Mouse (Mus musculus) kidney, embryonic 14.5 days (tissue): Measurements from ENCODE around the gene Prom2. TPM values are rescaled to one million over a fixed set of nuclear protein-coding genes. Genes with fewer than 3 reads are reported as not detected.

Source experiments
- ATAC-seq: fragments of 200-750 bp; cut with Nextera tagmentation; 2 replicates; pipeline ENCODE4 v1.8.0; 2017; ENCODE audit warnings: moderate number of reproducible peaks, mild to moderate bottlenecking, moderate TSS enrichment, moderate library complexity; ENCODE audit not compliant: low FRiP score, low TSS enrichment
- H3K27ac ChIP-seq: fragments of 300-500 bp; sonication (generic); 2 replicates; pipeline ENCODE4 v1.5.1; 2014; ENCODE audit warnings: low read depth, mild to moderate bottlenecking, low read length, moderate library complexity, mixed read lengths
- H3K27me3 ChIP-seq: fragments of 300-500 bp; sonication (generic); 2 replicates; pipeline ENCODE4 v1.6.1; 2014; ENCODE audit warnings: mild to moderate bottlenecking, low read length; ENCODE audit not compliant: control insufficient read depth, insufficient read depth
- H3K36me3 ChIP-seq: fragments of 300-500 bp; sonication (generic); 2 replicates; pipeline ENCODE4 v1.6.1; 2014; ENCODE audit warnings: low read length, mixed read lengths; ENCODE audit not compliant: control insufficient read depth, insufficient read depth
- H3K4me1 ChIP-seq: fragments of 300-500 bp; sonication (generic); 2 replicates; pipeline ENCODE4 v1.6.1; 2014; ENCODE audit warnings: low read length, mixed read lengths; ENCODE audit not compliant: control insufficient read depth, insufficient read depth
- H3K4me2 ChIP-seq: fragments of 300-500 bp; sonication (generic); replicated peaks from 2 replicates; pipeline ENCODE4 v1.6.1; 2014; ENCODE audit warnings: low read depth, mild to moderate bottlenecking, low read length
- H3K4me3 ChIP-seq: fragments of 300-500 bp; sonication (generic); 2 replicates; pipeline ENCODE4 v1.5.1; 2014; ENCODE audit warnings: mild to moderate bottlenecking, low read length
- H3K9ac ChIP-seq: fragments of 300-500 bp; sonication (generic); 2 replicates; pipeline ENCODE4 v1.6.1; 2014; ENCODE audit warnings: low read depth, mild to moderate bottlenecking, low read length, moderate library complexity
- H3K9me3 ChIP-seq: fragments of 300-500 bp; sonication (generic); 2 replicates; pipeline ENCODE4 v1.6.1; 2016; ENCODE audit warnings: low read length; ENCODE audit not compliant: control insufficient read depth
- WGBS: fragments of 180-500 bp; shearing (Covaris S2); extraction: QIAGEN DNeasy Blood & Tissue Kit; methylation state at CpG from one replicate; pipeline ENCODE4 v1.1.7; 2014; 5-methylcytosine and 5-hydroxymethylcytosine counted together
- polyA plus RNA-seq: library from polyadenylated mRNA; unstranded; fragments of >200 nt; fragmentation: Nextera tagmentation; extraction: Ambion mirVana; gene quantifications from 2 replicates; pipeline ENCODE4 v1.2.1, GENCODE M21; 2014

The Prom2 gene
- polyA plus RNA-seq, 1 experiment from 2014 or later: 1.9 TPM

DNA sequence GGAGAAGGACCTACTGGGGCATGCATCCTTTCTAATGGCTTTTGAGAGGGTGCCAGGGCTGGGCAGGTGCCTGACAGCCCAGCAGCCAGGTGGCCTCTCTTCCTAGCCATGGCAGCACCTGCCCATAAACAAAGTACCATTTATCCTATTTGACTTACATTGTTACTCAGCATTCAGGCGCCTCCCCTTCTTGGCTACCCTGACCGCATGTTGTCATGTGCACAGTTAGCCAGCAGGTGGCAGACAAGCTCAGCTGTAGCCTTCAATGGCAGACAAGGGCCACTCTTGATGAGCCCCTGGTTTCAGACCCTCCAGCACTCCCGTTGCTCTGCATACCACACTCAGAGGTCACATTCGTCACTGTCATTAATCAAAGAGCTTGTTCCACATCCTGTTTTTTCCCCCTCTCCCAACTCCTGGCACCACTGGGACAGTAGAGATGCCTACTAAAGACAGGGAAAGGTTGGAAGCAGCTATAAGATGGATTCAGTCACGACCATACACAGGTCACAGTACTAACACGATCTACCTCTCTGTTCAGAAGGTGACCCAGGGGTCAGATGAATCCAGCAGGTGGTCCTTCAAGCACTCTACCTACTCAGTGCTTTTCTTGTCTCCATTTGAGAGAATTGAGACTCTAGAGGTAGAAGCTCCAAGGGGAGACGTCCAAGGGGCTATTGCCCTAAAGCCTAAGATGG, 34.0 kb downstream of the Prom2 start:
- 30% methylated on average over 7 of the region's 7 CpGs for WGBS
- Histone ChIP-seq H3K36me3 (no peaks in the 10 kb centered on the region), H3K27ac (no peak overlapping the region), H3K9ac (no peak overlapping the region), H3K4me2 (no peak overlapping the region), H3K27me3 (peaks cover 3% of the 10 kb centered on the region; the same call in 1 of the 2 replicates), H3K9me3 (no peaks in the 10 kb centered on the region), H3K4me3 (no peak overlapping the region), H3K4me1 (peaks cover 14% of the 10 kb centered on the region)
- ATAC-seq: peak; percentile 51

DNA sequence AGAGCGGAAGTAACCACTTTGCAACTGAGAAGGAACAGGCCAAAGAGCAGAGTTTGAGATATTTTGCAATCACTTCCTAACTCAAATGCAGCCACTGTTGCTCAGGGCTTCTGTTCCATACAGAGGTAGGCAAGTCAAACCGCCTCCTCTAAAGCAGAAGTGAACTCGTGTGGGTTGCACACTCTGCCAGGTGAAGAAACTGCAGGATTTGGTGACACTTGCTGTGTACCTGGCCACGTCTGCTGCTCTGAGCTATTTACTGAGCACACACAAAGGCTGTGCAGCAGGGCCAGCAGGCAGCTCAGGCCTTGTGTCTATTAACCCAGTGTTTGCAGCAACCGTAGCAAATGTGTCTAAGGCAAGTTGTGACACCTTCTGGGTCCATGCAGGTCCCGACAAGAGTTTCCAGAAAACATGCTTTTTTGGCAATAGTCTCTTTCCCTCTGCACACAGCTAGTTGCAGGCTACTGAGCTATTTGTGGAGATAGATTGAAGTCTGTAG, 35.1 kb downstream of the Prom2 start:
- no peak overlapping the region for H3K4me2 ChIP-seq
- WGBS: 91% methylated on average over 6 of the region's 6 CpGs
- peaks cover 3% of the 10 kb centered on the region; the same call in 1 of the 2 replicates for H3K27me3 ChIP-seq
- no peaks in the 10 kb centered on the region for H3K36me3 ChIP-seq
- no peak overlapping the region for H3K27ac ChIP-seq
- H3K4me1 ChIP-seq: peaks cover 7% of the 10 kb centered on the region
- no peak for ATAC-seq
- no peak overlapping the region for H3K4me3 ChIP-seq
- H3K9me3 ChIP-seq: no peaks in the 10 kb centered on the region
- H3K9ac ChIP-seq: no peak overlapping the region

DNA sequence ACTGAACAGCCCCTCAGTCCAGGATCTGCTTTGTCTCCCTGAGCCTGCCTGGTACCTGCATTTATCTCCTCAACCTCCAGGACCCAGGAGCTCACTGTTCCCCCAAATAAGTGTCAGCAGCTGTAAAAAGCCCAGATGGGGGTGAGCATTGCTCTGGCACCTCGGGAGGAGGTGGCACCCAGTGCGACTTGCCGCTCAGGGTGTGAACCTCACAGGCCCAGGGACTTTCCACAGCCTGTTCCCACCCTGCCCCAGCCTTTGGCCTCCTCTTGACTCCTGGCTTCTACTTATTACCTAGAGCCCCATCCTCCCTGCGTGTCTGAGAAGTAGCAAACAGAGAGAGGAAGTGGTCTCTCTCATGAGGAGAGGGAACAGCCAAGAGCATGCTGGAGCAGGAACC, 36.1 kb downstream of the Prom2 start:
- no peak overlapping the region for H3K27ac ChIP-seq
- no peak for ATAC-seq
- H3K4me1 ChIP-seq: no peaks in the 10 kb centered on the region
- no peaks in the 10 kb centered on the region for H3K9me3 ChIP-seq
- no peaks in the 10 kb centered on the region for H3K36me3 ChIP-seq
- 34% methylated on average over 4 of the region's 4 CpGs for WGBS
- H3K27me3 ChIP-seq: peaks cover 3% of the 10 kb centered on the region; the same call in 1 of the 2 replicates
- no peak overlapping the region for H3K9ac ChIP-seq
- H3K4me3 ChIP-seq: no peak overlapping the region
- no peak overlapping the region for H3K4me2 ChIP-seq

DNA sequence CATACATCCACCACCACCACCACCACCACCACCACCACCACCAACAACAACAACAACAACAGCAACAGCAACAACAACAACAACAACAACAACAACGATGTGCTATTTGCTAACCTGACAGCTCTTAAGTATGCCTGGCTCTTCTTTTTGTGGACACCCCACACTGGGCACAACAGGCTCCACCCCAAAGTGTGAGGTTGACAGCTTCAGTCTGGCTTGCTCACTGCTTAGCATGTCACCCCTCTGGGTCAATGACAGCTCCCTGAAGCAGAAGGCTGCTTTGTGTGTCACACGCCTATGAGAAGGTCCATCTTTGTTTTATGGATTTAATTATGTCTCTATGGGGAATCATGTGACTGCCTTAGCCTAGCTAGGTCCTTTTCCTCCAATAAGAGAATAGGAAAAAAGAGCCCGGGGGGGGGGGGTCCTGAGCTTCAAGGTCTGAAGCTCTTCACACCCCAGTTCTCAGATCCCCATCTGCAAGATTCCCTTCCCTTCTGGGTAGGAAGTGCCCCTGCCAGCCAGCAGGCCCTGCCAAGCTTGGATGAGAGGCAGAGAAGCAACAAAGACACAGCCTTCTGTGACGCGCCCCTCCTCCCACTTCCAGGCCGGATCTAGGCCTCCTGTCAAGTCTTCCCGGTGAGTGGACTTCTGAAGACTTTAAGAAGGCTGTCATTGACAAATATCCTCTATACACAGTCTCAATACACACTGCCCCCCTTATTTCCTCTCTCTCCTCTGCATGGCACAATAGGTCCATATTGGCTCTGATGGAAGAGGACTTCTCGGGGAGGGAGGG, 37.3 kb downstream of the Prom2 start:
- ATAC-seq: no peak
- H3K4me1 ChIP-seq: no peaks in the 10 kb centered on the region

DNA sequence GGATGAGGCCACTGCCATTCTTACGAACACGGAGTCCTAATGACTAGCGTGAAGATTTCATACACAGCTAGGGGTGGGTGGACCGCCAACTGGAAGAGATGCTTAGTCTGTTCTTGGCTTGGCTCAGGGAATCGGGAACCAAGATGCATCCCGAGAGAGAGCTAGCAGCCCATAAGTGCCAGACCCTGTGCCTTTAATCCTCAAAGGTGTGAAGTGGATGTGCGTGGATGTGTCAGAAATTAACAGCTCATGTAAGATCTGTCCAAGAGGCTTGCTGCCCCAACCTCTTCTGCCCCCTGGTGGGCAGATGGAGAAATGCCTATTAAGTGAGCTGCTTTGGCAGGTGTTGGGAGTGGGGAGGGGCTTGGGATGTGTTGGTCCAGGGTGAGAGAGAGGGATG, 40.2 kb downstream of the Prom2 start:
- no peak overlapping the region for H3K4me2 ChIP-seq
- H3K9ac ChIP-seq: no peak overlapping the region
- H3K27ac ChIP-seq: no peak overlapping the region
- no peaks in the 10 kb centered on the region for H3K4me1 ChIP-seq
- WGBS: 55% methylated on average over 7 of the region's 7 CpGs
- H3K27me3 ChIP-seq: no peaks in the 10 kb centered on the region
- H3K9me3 ChIP-seq: no peaks in the 10 kb centered on the region
- no peak overlapping the region for H3K4me3 ChIP-seq
- 0 out of 2 replicates have a peak, but pooled peaks have one; percentile 18 for ATAC-seq
- H3K36me3 ChIP-seq: no peaks in the 10 kb centered on the region

More for the DNA sequence above, 37.3 kb downstream of the Prom2 start:
- no peak overlapping the region for H3K4me3 ChIP-seq
- H3K27ac ChIP-seq: no peak overlapping the region
- no peak overlapping the region for H3K4me2 ChIP-seq
- 51% methylated on average over 8 of the region's 8 CpGs for WGBS
- no peaks in the 10 kb centered on the region for H3K36me3 ChIP-seq
- H3K9me3 ChIP-seq: no peaks in the 10 kb centered on the region
- H3K27me3 ChIP-seq: peaks cover 3% of the 10 kb centered on the region; the same call in 1 of the 2 replicates
- no peak overlapping the region for H3K9ac ChIP-seq

DNA sequence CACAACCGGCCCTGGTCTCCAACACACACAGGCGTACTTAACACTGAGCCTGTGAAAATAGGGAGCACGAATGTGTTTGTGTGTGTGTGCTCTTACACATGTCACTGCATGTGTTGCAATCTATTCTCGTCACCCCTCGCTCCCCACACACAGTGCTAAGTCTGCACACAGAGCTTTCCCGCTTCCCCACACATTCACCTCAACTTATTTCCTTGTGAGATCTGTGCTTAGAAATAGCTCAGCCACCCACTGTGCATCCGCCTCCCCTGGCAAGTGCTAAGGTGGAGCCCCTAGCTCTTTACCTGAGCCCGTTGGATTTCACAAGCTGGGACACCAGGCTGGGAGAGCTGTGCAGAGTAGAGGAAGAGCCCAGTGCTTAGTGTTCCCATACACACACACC, 42.5 kb downstream of the Prom2 start:
- no peak overlapping the region for H3K27ac ChIP-seq
- no peak for ATAC-seq
- no peaks in the 10 kb centered on the region for H3K36me3 ChIP-seq
- no peaks in the 10 kb centered on the region for H3K4me1 ChIP-seq
- no peaks in the 10 kb centered on the region for H3K27me3 ChIP-seq
- H3K4me3 ChIP-seq: no peak overlapping the region
- no peak overlapping the region for H3K4me2 ChIP-seq
- no peaks in the 10 kb centered on the region for H3K9me3 ChIP-seq
- H3K9ac ChIP-seq: no peak overlapping the region
- 81% methylated on average over 8 of the region's 8 CpGs for WGBS

DNA sequence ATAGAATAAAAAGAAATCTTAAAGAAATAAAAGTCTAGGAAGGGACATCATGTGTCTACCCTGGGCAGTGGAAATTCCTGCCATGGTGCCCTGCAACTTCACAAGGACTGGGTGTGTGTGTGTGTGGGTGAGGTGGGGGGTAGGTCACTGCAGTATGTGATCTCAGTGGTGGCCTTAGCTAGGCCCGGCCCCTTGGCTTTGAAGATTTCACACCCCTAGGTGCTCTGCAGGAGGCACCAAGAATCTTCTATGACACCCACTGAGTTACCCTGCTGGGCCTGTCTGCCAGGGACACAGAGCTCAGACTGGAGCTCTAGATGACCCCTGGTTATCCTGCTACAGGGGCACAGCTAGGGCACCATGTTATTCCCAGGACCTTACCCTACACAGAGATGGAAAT, 44.9 kb downstream of the Prom2 start:
- H3K4me1 ChIP-seq: no peaks in the 10 kb centered on the region
- no peaks in the 10 kb centered on the region for H3K27me3 ChIP-seq
- H3K9ac ChIP-seq: no peak overlapping the region
- H3K4me2 ChIP-seq: no peak overlapping the region
- ATAC-seq: no peak
- 26% methylated on average over 1 of the region's 1 CpGs for WGBS
- no peaks in the 10 kb centered on the region for H3K36me3 ChIP-seq
- no peak overlapping the region for H3K4me3 ChIP-seq
- H3K27ac ChIP-seq: no peak overlapping the region
- H3K9me3 ChIP-seq: no peaks in the 10 kb centered on the region

DNA sequence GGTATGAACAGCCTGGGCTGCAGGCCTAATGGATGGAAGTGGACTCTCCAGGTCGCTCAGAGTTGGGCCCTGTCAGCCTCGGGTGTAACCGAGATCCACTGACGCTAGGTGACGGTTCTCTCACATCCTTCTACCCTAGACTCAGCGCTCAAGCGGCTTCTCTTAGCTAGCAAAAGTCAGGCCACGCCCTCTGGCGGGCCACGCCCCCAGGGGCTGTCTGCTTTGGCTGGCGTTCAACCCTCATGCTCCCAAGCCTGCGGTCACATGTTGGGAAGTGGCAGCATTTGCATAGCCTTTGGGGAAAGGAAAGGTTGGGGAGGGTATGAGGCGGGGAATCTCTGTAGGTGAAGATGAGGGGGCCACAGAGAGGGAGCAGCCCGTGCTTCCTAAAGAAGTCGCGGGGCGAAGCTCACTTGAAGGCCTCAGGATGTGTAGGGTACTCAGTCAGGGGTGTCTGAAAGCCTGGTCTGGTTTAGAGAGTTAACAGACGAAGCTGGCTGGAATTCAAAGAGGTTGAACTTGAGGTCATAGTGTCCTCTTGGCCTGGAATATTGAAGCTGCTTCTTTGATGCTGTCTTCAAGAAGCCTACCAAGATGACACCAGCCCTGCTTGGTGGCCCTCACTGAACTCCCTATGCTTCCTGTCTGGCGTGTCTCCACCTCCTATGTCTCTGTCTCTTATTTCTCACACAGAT, 56.6 kb downstream of the Prom2 start:
- Histone ChIP-seq H3K9ac (no peak overlapping the region; the same call in 1 of the 2 replicates), H3K27ac (no peak overlapping the region), H3K9me3 (no peaks in the 10 kb centered on the region), H3K4me3 (peak overlapping the region; percentile 6), H3K36me3 (no peaks in the 10 kb centered on the region), H3K27me3 (peaks cover 55% of the 10 kb centered on the region), H3K4me2 (peak overlapping the region; percentile 27), H3K4me1 (peaks cover 19% of the 10 kb centered on the region)
- ATAC-seq: peak; percentile 61
- 8% methylated on average over 19 of the region's 19 CpGs for WGBS
